Mouse (Mus musculus) liver, embryonic 16.5 days (tissue): ENCODE measurements around the gene Foxp2. TPM values are rescaled to one million over a fixed set of nuclear protein-coding genes. Genes with fewer than 3 reads are reported as not detected.

Source experiments
- ATAC-seq: fragments of 200-750 bp; cut with Nextera tagmentation; 2 replicates; pipeline ENCODE4 v1.8.0; 2017; ENCODE audit warnings: low read depth, mild to moderate bottlenecking, moderate number of reproducible peaks, moderate library complexity
- H3K27ac ChIP-seq: fragments of 300-500 bp; sonication (generic); 2 replicates; pipeline ENCODE4 v1.5.1; 2014; ENCODE audit warnings: mild to moderate bottlenecking, low read length
- H3K27me3 ChIP-seq: fragments of 300-500 bp; sonication (generic); 2 replicates; pipeline ENCODE4 v1.6.1; 2014; ENCODE audit warnings: low read depth, low read length, mixed read lengths; ENCODE audit not compliant: control insufficient read depth, insufficient read depth
- H3K36me3 ChIP-seq: fragments of 300-500 bp; sonication (generic); 2 replicates; pipeline ENCODE4 v1.6.1; 2014; ENCODE audit warnings: mild to moderate bottlenecking; ENCODE audit not compliant: control insufficient read depth, insufficient read depth
- H3K4me1 ChIP-seq: fragments of 300-500 bp; sonication (generic); 2 replicates; pipeline ENCODE4 v1.6.1; 2014; ENCODE audit warnings: low read depth, low read length, mixed read lengths; ENCODE audit not compliant: control insufficient read depth
- H3K4me2 ChIP-seq: fragments of 300-500 bp; sonication (generic); 2 replicates; pipeline ENCODE4 v1.6.1; 2014; ENCODE audit warnings: low read depth, low read length, mixed read lengths
- H3K4me3 ChIP-seq: fragments of 300-500 bp; sonication (generic); 2 replicates; pipeline ENCODE4 v1.5.1; 2014; ENCODE audit warnings: low read depth, mild to moderate bottlenecking, low read length
- H3K9ac ChIP-seq: fragments of 300-500 bp; sonication (generic); 2 replicates; pipeline ENCODE4 v1.6.1; 2014; ENCODE audit warnings: low read depth, low read length
- H3K9me3 ChIP-seq: fragments of 300-500 bp; sonication (generic); replicated peaks from 2 replicates; pipeline ENCODE4 v1.6.1; 2016; ENCODE audit warnings: low read length; ENCODE audit not compliant: control insufficient read depth
- WGBS: fragments of 180-500 bp; shearing (Covaris S2); extraction: QIAGEN DNeasy Blood & Tissue Kit; methylation state at CpG from one replicate; pipeline ENCODE4 v1.1.7; 2014; ENCODE audit not compliant: insufficient replicate concordance; 5-methylcytosine and 5-hydroxymethylcytosine counted together
- polyA plus RNA-seq: library from polyadenylated mRNA; unstranded; fragments of >200 nt; fragmentation: Nextera tagmentation; extraction: Ambion mirVana; gene quantifications from 2 replicates; pipeline ENCODE4 v1.2.1, GENCODE M21; 2015

Foxp2 gene
- polyA plus RNA-seq, 1 experiment from 2014 or later: 1.5 TPM

- no peak overlapping the region for H3K4me3 ChIP-seq
- no peak overlapping the region for H3K27ac ChIP-seq
- no peaks in the 10 kb centered on the region for H3K36me3 ChIP-seq
- no peaks in the 10 kb centered on the region for H3K9me3 ChIP-seq
- no peaks in the 10 kb centered on the region for H3K4me1 ChIP-seq
- no peak overlapping the region for H3K4me2 ChIP-seq
- no peaks in the 10 kb centered on the region for H3K27me3 ChIP-seq
- H3K9ac ChIP-seq: no peak overlapping the region
- no peak for ATAC-seq
- 54% methylated on average over 3 of the region's 3 CpGs for WGBS
Observed at GRCm38 (mm10) chr6:15373621-15374020, 472.5 kb downstream of the Foxp2 start.

- no peak overlapping the region for H3K9ac ChIP-seq
- ATAC-seq: no peak
- H3K4me2 ChIP-seq: no peak overlapping the region
- H3K9me3 ChIP-seq: no peaks in the 10 kb centered on the region
- no peak overlapping the region for H3K4me3 ChIP-seq
- H3K4me1 ChIP-seq: no peaks in the 10 kb centered on the region
- no peak overlapping the region for H3K27ac ChIP-seq
- no peaks in the 10 kb centered on the region for H3K36me3 ChIP-seq
- WGBS: 40% methylated on average over 5 of the region's 5 CpGs
- no peaks in the 10 kb centered on the region for H3K27me3 ChIP-seq
Observed at GRCm38 (mm10) chr6:15378261-15378660, 477.1 kb downstream of the Foxp2 start.

GRCm38 (mm10) chr6:15396462-15396861 is 495.3 kb downstream of the Foxp2 start:
- H3K4me1 ChIP-seq: no peaks in the 10 kb centered on the region
- H3K36me3 ChIP-seq: no peaks in the 10 kb centered on the region
- no peak for ATAC-seq
- 68% methylated on average over 6 of the region's 6 CpGs for WGBS
- no peak overlapping the region for H3K27ac ChIP-seq
- no peak overlapping the region for H3K9ac ChIP-seq
- no peak overlapping the region for H3K4me2 ChIP-seq
- no peaks in the 10 kb centered on the region for H3K9me3 ChIP-seq
- no peaks in the 10 kb centered on the region for H3K27me3 ChIP-seq
- H3K4me3 ChIP-seq: no peak overlapping the region

GRCm38 (mm10) chr6:15397485-15397884 is 496.3 kb downstream of the Foxp2 start:
- Histone ChIP-seq H3K9ac (no peak overlapping the region), H3K27me3 (no peaks in the 10 kb centered on the region), H3K27ac (no peak overlapping the region), H3K4me3 (no peak overlapping the region), H3K4me1 (no peaks in the 10 kb centered on the region), H3K36me3 (no peaks in the 10 kb centered on the region), H3K9me3 (no peaks in the 10 kb centered on the region), H3K4me2 (no peak overlapping the region)
- WGBS: 67% methylated on average over 5 of the region's 5 CpGs
- ATAC-seq: no peak

- no peak overlapping the region for H3K27ac ChIP-seq
- H3K27me3 ChIP-seq: no peaks in the 10 kb centered on the region
- H3K9me3 ChIP-seq: no peaks in the 10 kb centered on the region
- no peak overlapping the region for H3K4me2 ChIP-seq
- no peak overlapping the region for H3K9ac ChIP-seq
- no peak overlapping the region for H3K4me3 ChIP-seq
- no peaks in the 10 kb centered on the region for H3K36me3 ChIP-seq
- H3K4me1 ChIP-seq: no peaks in the 10 kb centered on the region
- ATAC-seq: no peak
- WGBS: 59% methylated on average over 3 of the region's 3 CpGs
Observed at GRCm38 (mm10) chr6:15401138-15401537, 500.0 kb downstream of the Foxp2 start.

- H3K4me3 ChIP-seq: no peak overlapping the region
- no peaks in the 10 kb centered on the region for H3K9me3 ChIP-seq
- 58% methylated on average over 4 of the region's 4 CpGs for WGBS
- H3K9ac ChIP-seq: no peak overlapping the region
- no peaks in the 10 kb centered on the region for H3K27me3 ChIP-seq
- no peaks in the 10 kb centered on the region for H3K36me3 ChIP-seq
- no peak for ATAC-seq
- H3K4me1 ChIP-seq: no peaks in the 10 kb centered on the region
- H3K4me2 ChIP-seq: no peak overlapping the region
- H3K27ac ChIP-seq: no peak overlapping the region
Observed at GRCm38 (mm10) chr6:15402026-15402425, 500.9 kb downstream of the Foxp2 start.

- no peak overlapping the region for H3K4me2 ChIP-seq
- H3K36me3 ChIP-seq: no peaks in the 10 kb centered on the region
- no peak for ATAC-seq
- H3K27ac ChIP-seq: no peak overlapping the region
- no peaks in the 10 kb centered on the region for H3K9me3 ChIP-seq
- no peak overlapping the region for H3K9ac ChIP-seq
- no peaks in the 10 kb centered on the region for H3K27me3 ChIP-seq
- no peak overlapping the region for H3K4me3 ChIP-seq
- WGBS: 41% methylated on average over 4 of the region's 4 CpGs
- H3K4me1 ChIP-seq: no peaks in the 10 kb centered on the region
Observed at GRCm38 (mm10) chr6:15415099-15415498, 514.0 kb downstream of the Foxp2 start.

GRCm38 (mm10) chr6:15459701-15460100 is 558.6 kb downstream of the Foxp2 start:
- Histone ChIP-seq H3K36me3 (no peaks in the 10 kb centered on the region), H3K4me1 (no peaks in the 10 kb centered on the region), H3K9ac (no peak overlapping the region), H3K27ac (no peak overlapping the region), H3K9me3 (no peaks in the 10 kb centered on the region), H3K27me3 (no peaks in the 10 kb centered on the region), H3K4me3 (no peak overlapping the region), H3K4me2 (no peak overlapping the region)
- no peak for ATAC-seq
- whole genome bisulfite sequencing: 62% methylated on average over 2 of the region's 2 CpGs

GRCm38 (mm10) chr6:15463390-15463789 is 562.2 kb downstream of the Foxp2 start:
- Histone ChIP-seq H3K9me3 (no peaks in the 10 kb centered on the region), H3K4me2 (no peak overlapping the region), H3K9ac (no peak overlapping the region), H3K27me3 (no peaks in the 10 kb centered on the region), H3K27ac (no peak overlapping the region), H3K4me1 (no peaks in the 10 kb centered on the region), H3K4me3 (no peak overlapping the region), H3K36me3 (no peaks in the 10 kb centered on the region)
- 49% methylated on average over 2 of the region's 2 CpGs for WGBS
- no peak for ATAC-seq

GRCm38 (mm10) chr6:15465471-15465870 is 564.3 kb downstream of the Foxp2 start:
- Histone ChIP-seq H3K4me2 (no peak overlapping the region), H3K9me3 (no peaks in the 10 kb centered on the region), H3K9ac (no peak overlapping the region), H3K27ac (no peak overlapping the region), H3K27me3 (no peaks in the 10 kb centered on the region), H3K4me3 (no peak overlapping the region), H3K4me1 (no peaks in the 10 kb centered on the region), H3K36me3 (no peaks in the 10 kb centered on the region)
- ATAC-seq: no peak
- WGBS: 45% methylated on average over 3 of the region's 3 CpGs
